Mouse (Mus musculus) urinary bladder, postnatal 14 days (tissue): ENCODE measurements around the gene Gm5868.
"Not testable (repeated sequence)": the region's sequence is repeated elsewhere in the genome, so short reads cannot be mapped to it uniquely, and the experiment has no call there.

Experiments used
- DNase-seq: peaks from one replicate; pipeline ENCODE4 v3.0.0; 2021; ENCODE audit warnings: low spot score

The Gm5868 gene

DNA sequence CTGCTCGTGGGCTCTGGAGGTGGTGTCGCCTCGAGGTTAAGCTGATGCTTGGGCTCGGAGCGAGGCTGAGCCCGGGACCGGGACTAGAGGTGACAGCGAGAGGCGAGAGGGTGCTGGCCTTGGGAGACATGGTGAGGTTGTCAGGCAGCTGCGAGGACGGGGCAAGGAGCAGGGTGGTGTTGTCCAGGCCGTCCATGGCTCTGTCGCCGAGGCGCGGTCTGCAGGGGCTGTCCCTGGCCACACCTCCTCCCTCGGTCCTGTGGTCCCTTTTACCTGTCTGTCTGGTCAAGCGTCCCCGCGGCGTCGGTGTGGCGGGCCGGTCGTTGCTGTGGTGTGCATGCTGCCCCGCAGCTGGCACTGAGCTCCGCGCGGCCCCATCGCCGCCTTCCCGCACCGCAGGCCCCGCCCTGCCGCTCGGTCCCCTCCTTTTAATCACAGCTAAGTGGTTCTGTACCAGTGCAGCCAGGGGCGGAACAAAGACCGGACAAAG is at the start of gene Gm5868:
Gm5868 (minus strand) TSS at position 360 of the 490 bp plus-strand sequence.
- no peak for DNase-seq

- no peak for DNase-seq
These were observed 49.2 kb upstream of the Gm5868 start for GRCm38 (mm10) chr5:72636576-72636975.

DNA sequence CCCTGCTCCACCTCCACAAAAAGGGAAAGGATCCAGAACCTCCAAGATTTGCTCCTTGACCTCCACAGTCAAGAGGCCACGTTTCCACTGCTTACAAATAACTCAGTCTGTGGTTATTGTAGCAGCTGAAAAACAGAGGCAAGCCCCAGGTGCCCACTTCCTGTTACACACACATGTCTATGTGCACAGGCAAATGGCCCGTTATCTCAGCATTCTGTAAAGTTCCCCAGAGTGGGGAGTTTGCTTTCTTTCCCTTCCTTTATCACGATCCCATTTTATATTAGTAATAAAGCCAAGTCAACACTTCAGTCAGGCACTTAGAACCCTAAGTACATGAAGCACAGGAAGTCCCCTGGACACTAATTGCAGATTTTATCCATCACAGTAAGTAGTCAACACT is 48.8 kb upstream of the Gm5868 start:
- no peak for DNase-seq

GRCm38 (mm10) chr5:72634791-72635271 is 47.5 kb upstream of the Gm5868 start:
- no peak for DNase-seq

- no peak for DNase-seq
These were observed 42.7 kb upstream of the Gm5868 start for GRCm38 (mm10) chr5:72630026-72630425.

DNA sequence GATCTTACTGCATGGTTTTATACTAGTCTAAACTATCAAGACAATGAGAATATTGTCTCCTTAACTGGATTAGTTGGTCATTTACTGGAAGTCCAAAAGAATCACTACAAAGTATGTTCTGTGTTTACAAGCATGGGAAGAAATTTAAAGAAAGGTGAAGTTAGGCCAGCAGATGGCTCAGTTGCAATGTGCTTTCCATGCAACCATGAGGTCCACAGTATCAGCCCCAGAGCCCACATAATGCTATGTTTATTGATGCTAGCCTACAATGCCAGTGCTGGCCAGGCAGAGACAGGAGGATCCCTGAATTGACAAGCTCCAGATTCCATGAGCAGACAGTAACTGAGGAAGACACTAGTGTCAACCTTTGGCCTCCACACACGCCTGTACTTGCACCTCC is 33.7 kb upstream of the Gm5868 start:
- no peak for DNase-seq

DNA sequence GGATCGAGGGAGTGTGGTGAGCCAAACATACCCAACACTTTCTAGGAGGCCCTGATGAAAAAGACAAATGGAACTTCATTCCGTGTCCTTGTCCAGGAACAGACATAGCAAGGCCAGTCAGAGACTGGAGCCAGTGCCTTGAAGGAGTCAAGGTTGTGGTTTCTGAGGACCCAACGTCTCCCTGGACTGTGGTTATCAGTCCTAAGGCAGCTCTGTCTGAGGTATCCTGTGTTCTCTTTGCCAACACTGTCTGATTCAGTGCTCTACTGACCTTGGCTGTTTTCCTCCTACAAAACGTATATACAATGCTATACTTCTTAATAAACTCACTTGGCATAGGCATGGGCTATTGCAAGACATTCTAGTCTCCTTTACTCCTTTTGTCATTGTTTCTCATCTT is 30.1 kb upstream of the Gm5868 start:
- DNase-seq = no peak

DNA sequence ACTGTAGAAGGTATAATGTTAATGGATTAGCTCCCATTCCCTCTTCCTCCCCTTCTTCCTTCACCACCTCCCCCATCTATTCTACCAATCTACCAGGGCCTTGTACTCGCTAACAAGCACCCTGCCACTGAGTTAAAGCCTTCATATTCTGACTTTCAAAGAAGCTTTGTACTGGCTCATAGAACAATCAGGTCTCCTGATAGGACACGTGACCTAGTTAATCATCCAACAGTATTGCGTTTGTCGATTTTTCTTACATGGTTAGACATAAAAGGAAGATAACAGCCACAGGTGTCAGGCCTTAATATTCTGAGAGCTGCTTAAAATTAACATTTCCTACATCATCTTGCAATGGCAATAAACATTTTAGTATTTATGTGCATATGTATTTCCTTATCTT is 15.8 kb upstream of the Gm5868 start:
- DNase-seq = no peak

GRCm38 (mm10) chr5:72601006-72601405 is 13.7 kb upstream of the Gm5868 start:
- DNase-seq = peak; percentile 65

DNA sequence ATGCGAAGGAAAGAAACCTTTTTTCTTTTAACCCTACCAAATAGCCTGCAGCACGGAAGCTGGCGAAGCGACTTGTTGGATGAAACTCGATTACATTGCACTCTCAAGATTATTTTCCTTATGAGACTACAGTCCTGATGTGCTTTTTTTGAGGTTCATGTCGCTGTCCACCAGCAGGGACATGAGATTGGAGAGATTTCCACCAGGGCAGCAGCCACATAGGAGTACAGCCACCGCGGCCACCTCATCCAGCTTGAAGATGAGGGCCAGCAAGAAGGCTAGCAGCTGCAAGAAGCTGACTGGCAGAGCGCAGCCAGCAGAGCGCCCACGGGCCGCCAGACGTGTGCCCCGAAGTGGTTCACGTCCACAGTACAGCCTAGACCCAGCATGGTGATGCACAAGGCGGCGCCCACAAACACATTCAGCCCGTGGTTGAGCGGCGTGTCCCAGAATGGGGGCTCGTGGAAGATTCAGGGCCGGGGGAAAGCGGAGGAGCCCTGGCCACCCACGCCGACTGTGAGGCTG is 622 bp downstream of the Gm5868 start:
- DNase-seq = not testable (repeated sequence)

DNA sequence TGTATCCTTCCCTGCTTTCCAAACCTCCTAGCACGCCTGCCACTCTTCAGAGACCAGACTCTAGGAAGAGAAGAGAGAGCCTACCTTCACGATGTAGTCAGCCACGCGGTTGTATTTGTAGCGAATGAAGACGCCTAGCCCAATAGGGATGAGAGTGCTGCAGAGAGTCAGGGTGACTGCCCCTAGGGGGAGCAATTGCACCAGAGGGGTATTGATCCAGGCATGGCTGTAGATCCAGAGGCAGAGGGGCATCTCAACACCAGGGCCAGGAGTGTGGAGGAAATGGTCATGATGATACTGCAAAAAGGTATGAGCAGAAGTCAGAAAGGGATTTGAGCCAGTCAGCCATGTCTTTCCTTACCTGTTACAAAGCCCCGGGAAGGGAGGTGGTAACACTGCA is 1.2 kb downstream of the Gm5868 start:
- DNase-seq = not testable (repeated sequence)

DNA sequence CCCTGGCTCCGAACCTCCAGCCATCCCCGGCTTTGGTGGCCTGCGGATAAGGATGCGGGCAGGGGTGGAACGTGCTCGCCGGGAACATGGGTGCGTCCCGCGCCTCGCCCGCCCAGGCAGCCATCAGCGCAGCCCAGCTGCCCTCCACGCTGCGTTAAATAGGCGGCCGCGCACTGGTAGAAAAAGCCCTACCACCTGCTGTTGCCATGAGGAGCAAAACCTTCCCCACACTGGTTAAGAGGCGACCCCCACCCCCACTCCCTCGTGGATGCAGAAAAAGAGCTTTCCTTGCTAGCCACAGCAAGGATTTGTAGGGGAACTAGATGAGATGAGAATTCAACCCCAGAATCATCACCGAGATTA is 6.4 kb downstream of the Gm5868 start, which contains the start of gene Zar1:
Zar1 (minus strand) TSS at position 285 of the 363 bp plus-strand sequence.
- not testable (repeated sequence) for DNase-seq

- peak; percentile 4 for DNase-seq
These were observed 7.0 kb downstream of the Gm5868 start for GRCm38 (mm10) chr5:72580088-72580969.

DNA sequence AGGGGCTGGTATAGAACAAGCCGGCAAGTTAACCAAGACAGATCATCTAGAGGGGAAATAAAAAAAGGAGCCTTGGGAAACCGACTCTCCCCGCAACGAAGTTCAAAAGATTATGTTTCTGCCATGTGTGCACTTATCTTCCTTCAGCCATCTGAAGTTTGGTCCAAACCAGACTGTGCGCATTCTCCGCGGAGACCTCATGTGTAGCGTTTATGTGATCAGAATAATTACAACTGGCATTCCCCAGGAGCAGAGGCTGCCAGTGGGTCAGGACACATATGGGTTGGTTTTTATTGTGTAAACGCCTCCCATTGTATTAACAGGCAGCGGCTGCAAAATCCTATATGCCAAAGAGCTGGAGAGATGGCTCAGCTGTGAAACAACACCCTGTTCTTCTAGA is 7.8 kb downstream of the Gm5868 start:
- DNase-seq = not testable (repeated sequence)

GRCm38 (mm10) chr5:72565621-72566020 is 21.7 kb downstream of the Gm5868 start:
- DNase-seq = no peak

DNA sequence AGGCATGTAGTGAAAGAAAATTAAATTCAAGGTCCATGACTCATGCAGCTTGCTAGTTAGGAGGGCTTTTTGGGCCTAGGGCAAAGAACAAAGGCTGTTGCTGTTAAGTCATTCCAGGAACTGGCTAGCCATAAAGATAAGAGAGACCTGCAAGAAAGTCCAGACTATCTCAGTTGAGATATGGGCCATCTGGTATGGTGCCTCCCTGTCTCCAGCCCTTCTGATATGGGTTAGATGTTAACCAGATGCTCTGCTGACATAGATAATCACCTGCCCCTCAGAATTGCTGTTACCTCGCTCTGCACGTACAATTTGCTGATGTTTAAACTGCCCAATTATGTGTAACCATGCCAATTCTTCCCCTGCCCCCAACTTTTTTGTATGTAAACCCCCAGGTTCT is 24.2 kb downstream of the Gm5868 start:
- not testable (repeated sequence) for DNase-seq

- no peak for DNase-seq
These were observed 26.2 kb downstream of the Gm5868 start for GRCm38 (mm10) chr5:72560976-72561628.

DNA sequence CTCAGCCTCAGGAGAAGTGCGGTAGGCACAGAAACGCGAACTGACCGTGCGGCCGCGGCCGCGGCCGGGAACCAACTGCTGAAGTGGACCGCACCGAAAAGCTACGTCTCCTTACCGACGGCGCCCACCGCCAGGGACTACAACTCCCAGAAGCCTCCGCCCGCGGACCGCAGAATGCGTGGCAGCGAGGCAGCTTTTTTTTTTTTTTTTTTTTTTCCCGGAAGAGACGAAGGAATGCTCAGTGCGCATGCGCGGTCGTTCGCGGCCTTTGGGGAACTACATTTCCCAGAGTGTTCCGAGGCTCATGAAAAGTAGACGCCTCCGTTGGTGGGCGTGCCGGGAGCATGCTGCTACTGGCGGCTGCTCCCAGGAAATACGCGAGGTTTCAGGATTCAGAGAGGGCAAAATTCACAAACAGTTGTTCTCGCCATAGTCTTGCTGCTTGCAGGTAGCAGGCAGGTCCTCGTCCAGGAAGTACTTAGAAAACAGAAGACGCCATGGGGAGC is 27.8 kb downstream of the Gm5868 start, which contains the start of gene Nfxl1:
Nfxl1 (minus strand) TSS at position 141 of the 506 bp plus-strand sequence.
- DNase-seq = peak; percentile 98

DNA sequence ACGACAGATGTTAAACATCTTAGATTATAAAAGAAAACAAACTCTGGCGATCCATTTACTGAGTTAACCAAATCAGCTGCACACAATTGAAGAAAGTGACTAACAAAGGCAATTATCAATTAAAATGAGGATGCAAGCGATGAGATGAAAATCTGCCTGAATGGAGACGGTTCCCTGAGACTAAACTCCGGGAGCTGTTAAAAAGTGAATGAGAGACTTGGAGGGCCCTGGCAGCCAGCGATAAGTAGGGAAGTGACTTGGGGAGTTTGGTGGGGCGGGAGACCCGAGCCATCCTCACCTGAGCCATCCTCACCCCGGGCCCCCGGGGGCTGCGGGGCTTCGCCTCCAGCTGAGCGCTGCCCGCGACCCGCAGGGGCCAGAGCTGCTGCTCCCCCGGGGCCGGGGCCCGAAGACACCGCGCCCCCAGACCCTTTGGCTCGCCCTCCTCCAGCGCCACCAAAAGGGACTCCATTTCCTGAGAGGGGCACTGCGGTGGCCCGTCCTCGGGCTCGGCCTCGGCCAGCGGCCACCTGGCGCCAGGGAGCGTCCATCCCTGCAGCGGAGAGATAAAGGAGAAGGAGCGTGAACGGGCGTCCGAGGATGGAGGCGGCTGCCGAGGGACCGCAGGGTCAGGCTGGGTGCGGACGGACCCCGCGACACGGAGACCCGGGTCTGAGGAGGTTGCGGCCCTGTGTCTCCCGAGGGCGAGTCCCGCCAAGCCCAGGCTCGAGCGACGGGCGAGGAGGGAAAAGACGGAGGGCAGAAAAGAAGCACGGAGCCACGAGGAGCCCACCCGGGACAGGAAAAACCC is 28.4 kb downstream of the Gm5868 start:
- peak; percentile 38 for DNase-seq

DNA sequence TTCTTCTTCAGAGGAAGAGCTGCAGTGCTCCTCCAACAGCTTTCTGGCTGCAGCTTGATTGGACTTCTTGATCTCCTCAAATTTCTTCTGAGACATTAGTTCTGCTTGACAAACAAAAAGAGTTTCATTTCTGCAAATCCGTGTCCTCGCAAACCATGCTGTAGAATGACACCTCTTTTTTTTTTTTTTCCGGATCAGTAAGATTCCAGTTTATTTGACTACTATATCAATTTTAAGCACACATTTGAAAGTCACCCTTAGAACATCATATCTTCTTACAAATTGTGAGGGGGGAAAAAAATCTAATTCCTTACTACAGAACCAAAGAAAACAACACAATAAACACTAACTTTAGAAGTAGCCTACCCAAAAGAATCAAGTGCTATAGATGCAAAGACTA is 31.1 kb downstream of the Gm5868 start:
- DNase-seq = no peak

DNA sequence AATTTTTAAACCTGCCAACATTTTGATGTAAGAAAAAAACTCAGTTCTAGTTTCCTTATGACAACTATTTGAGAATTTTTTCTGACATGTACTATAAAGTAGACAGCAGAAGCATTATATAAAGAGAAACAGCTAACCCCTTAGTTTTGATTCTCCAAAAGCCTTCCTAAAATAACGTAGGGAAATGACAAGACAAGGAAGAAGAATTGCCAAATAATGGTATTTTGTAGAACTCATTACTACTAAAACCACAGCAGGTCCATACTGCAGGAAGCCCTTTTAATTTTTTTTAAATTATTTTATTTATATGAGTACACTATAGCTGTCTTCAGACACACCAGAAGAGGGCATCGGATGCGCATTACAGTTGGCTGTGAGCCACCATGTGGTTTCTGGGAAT is 36.1 kb downstream of the Gm5868 start:
- no peak for DNase-seq
